Mouse (Mus musculus) cerebellum, adult 2 months (tissue): Measurements from ENCODE around the gene Mnx1. TPM values are rescaled to one million over a fixed set of nuclear protein-coding genes. Genes with fewer than 3 reads are reported as not detected.

Experiments used
- polyA plus RNA-seq: library from polyadenylated mRNA; depleted of rRNA; stranded (reverse); fragments of >200 nt; gene quantifications from 2 replicates; pipeline ENCODE4 v1.2.3, GENCODE M21; 2012; rRNA removed

The Mnx1 gene
- polyA plus RNA-seq, 1 experiment, result not detected

Other genes with a start within 250 kb of the Mnx1 start
- gene Lmbr1, start 100.1 kb downstream of the Mnx1 start, polyA plus RNA-seq, result 14.0 and 14.1 TPM in 2 replicates
- 19.2 and 20.2 TPM in 2 replicates for gene Nom1, start 43.8 kb downstream of the Mnx1 start, polyA plus RNA-seq
- 39.0 and 40.0 TPM in 2 replicates for gene Ube3c, start 90.8 kb upstream of the Mnx1 start, polyA plus RNA-seq